21 mouse cellular contexts compared by ENCODE assay signal in the genomic region with DNA sequence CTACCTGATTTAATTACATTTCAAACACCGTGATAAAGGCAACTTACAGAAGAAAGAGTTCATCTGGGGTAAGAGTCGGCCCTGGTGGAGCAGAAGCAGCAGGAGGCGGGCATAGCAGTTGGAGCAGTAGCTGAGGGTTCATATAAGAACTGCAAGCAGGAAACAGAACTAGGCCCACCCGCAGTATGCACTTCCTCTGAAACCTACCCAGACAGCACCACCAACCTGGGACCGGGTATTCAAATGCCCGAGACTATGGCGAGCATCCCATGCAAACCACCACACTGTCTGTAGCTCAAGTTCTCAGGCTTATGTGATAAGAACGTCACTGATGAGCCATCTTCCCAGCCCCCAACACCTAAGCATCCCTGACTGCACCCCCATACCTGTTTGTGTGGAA. TPM values are rescaled to one million over a fixed set of nuclear protein-coding genes. Genes with fewer than 3 reads are reported as not detected.
DNase-seq lines count a peak whose midpoint lies in the region; ATAC-seq and TF ChIP-seq lines count a peak whose summit lies in the region.
"Had no signal": no experiment of that assay in that cellular context is flagged by ENCODE, and none has a peak within 500 bp of the region (broad histone marks: within the 10 kb centered on the region; RNA-seq: fewer than 3 reads in every experiment).

No protein-coding gene starts in this region.

- H3K4me3 ChIP-seq in gastrocnemius, adult 2 months, result no peak overlapping the region
- H3K4me3 ChIP-seq in spleen, adult 2 months (ENCODE audit: extremely low read depth, insufficient read depth, insufficient read length), result no peak overlapping the region
- H3K4me3 ChIP-seq: embryonic facial prominence, embryonic 10.5 days; forebrain, embryonic 13.5 days; heart, embryonic 10.5 days; hindbrain, embryonic 13.5 days had no signal

- no peak for TF ChIP-seq CTCF in gastrocnemius, adult 2 months (IDR thresholded peaks at IDR 0.05)
- no peak for TF ChIP-seq CTCF in spleen, adult 2 months (IDR thresholded peaks at IDR 0.05; ENCODE audit: extremely low read depth, insufficient read depth, insufficient read length, insufficient replicate concordance)

- H3K4me1 ChIP-seq in spleen, adult 2 months (ENCODE audit: control insufficient read depth, insufficient read depth, insufficient read length), result peaks cover 9% of the 10 kb centered on the region; the same call in 1 of the 2 replicates
- H3K4me1 ChIP-seq: embryonic facial prominence, embryonic 10.5 days; forebrain, embryonic 13.5 days; heart, embryonic 10.5 days; hindbrain, embryonic 13.5 days had no signal

- no peaks in the 10 kb centered on the region for H3K36me3 ChIP-seq in spleen, adult 2 months (ENCODE audit: control insufficient read depth, insufficient read depth, low read length)
- H3K36me3 ChIP-seq in splenic B cell, adult 2 months (ENCODE audit: control insufficient read depth, insufficient read depth, low read length, poor library complexity, severe bottlenecking), result no peaks in the 10 kb centered on the region

- peak; percentile 50 for ATAC-seq in granulocyte monocyte progenitor cell, adult 5-6 weeks (replicated peaks; ENCODE audit: poor library complexity, severe bottlenecking)
- ATAC-seq: forebrain, embryonic 13.5 days; forebrain, postnatal 0 days; hindbrain, postnatal 0 days had no signal

- intact Hi-C loops in gastrocnemius, adult 2 months (cut with DNase I), result no loop called here

- 31% methylated on average over 8 of the region's 8 CpGs for WGBS in spleen, adult 2 months

- H3K27me3 ChIP-seq in spleen, adult 2 months (ENCODE audit: control insufficient read depth, insufficient read depth, low read length), result no peaks in the 10 kb centered on the region
- H3K27me3 ChIP-seq in splenic B cell, adult 2 months (ENCODE audit: control insufficient read depth, insufficient read depth, low read length, poor library complexity, severe bottlenecking), result no peaks in the 10 kb centered on the region
- H3K27me3 ChIP-seq: forebrain, embryonic 13.5 days; hindbrain, embryonic 13.5 days had no signal

- H3K27ac ChIP-seq in gastrocnemius, adult 2 months, result peak overlapping the region; percentile 82; the same call in 1 of the 2 replicates
- peak overlapping the region; percentile 1; the same call in 1 of the 2 replicates for H3K27ac ChIP-seq in spleen, adult 2 months (ENCODE audit: insufficient read depth, low read length)
- H3K27ac ChIP-seq: forebrain, embryonic 13.5 days; heart, embryonic 10.5 days; hindbrain, embryonic 13.5 days; hindbrain, postnatal 0 days had no signal

- no peak for TF ChIP-seq POLR2A in spleen, adult 2 months (IDR thresholded peaks at IDR 0.05; ENCODE audit: low read depth, low read length)

- DNase-seq in gastrocnemius, adult 2 months, result no peak
- no peak for DNase-seq in gastrocnemius, postnatal 4 days (ENCODE audit: low spot score in 2 of 2)
- DNase-seq in spleen, adult 2 months (ENCODE audit: low read depth in 1 of 2, low spot score in 2 of 2), result peak in 1 of 2 experiments; percentile 23
- no peak for DNase-seq in spleen, postnatal 14 days (ENCODE audit: low spot score in 2 of 2)
- DNase-seq in splenic B cell, adult 2 months (ENCODE audit: low read depth, low spot score), result peak; percentile 60
- no peak for DNase-seq in kidney, postnatal 36 days
- DNase-seq in adrenal gland, adult 18-20 months (ENCODE audit: low spot score in 2 of 2), result no peak
- DNase-seq: adrenal gland, postnatal 10 days; cerebellum, adult 11-12 months; cerebellum, adult 9-10 months; cerebellum, postnatal 25 days; forebrain, postnatal 0 days; heart, adult 18-20 months; heart, postnatal 10 days; heart, postnatal 4 days had no signal

RNA-seq across cellular contexts. Expression of a gene that starts 58.3 kb away (rescaled TPM):
- 100 to 1,000 TPM in 1 of 2 experiments, 10 to 100 TPM in 1; 98.0 to 105 TPM for total RNA-seq in gastrocnemius, adult 2 months (2021)
- 100 to 1,000 TPM in 1 of 2 experiments, 10 to 100 TPM in 1; 69.1 to 105 TPM for total RNA-seq in gastrocnemius, postnatal 4 days (2021)
- 43.1 and 48.1 TPM in 2 replicates for polyA plus RNA-seq in spleen, adult 2 months (2012; rRNA removed)
- total RNA-seq in granulocyte monocyte progenitor cell, adult 5-6 weeks (2014; fragmentation: Nextera tagmentation), result 2.6 TPM in 1 of 2 replicates, not detected in the other
- total RNA-seq in granulocyte monocyte progenitor cell, adult 5-6 weeks (2017), result 10.9 and 11.0 TPM in 2 replicates
- total RNA-seq in adrenal gland, adult 18-20 months (2021), result 100 to 1,000 TPM; 133 to 192 TPM

Comparison
In these comparisons a context has a peak if more than half of its experiments do, and no peak if none do; other contexts are left out.
1. RNA of a gene that starts 58.3 kb away (total RNA-seq): 133 to 192 TPM in adrenal gland, adult 18-20 months, 98.0 to 105 TPM in gastrocnemius, adult 2 months and 69.1 to 105 TPM in gastrocnemius, postnatal 4 days; 2.6 to 11.0 TPM in granulocyte monocyte progenitor cell, adult 5-6 weeks; every median in the first group is over 4 times any median in the second.